Mouse (Mus musculus) cerebellum, adult 2 months (tissue): ENCODE measurements around the gene Egfl8. TPM values are rescaled to one million over a fixed set of nuclear protein-coding genes. Genes with fewer than 3 reads are reported as not detected.

Experiments used
- DNase-seq, 2 experiments: peaks; one replicate each; pipeline ENCODE4 v3.0.0; 2021
- H3K27ac ChIP-seq: fragments of 200-500 bp; 2 replicates; pipeline ENCODE4 v1.5.1; 2012; ENCODE audit warnings: low read length, control low read depth, inconsistent platforms; ENCODE audit not compliant: insufficient read depth
- H3K27me3 ChIP-seq: fragments of 200-500 bp; 2 replicates; pipeline ENCODE4 v1.6.1; 2012; ENCODE audit warnings: inconsistent platforms, mild to moderate bottlenecking, low read length, moderate library complexity; ENCODE audit not compliant: control insufficient read depth, insufficient read depth
- H3K4me1 ChIP-seq: fragments of 200-500 bp; 2 replicates; pipeline ENCODE4 v1.6.1; 2011; ENCODE audit warnings: low read length; ENCODE audit not compliant: control insufficient read depth, insufficient read depth
- H3K4me3 ChIP-seq: fragments of 200-500 bp; replicated peaks from 2 replicates; pipeline ENCODE3; 2011; ENCODE audit warnings: mild to moderate bottlenecking, low read depth, low read length, control low read depth; ENCODE audit not compliant: insufficient read depth
- CTCF ChIP-seq: fragments of 200-500 bp; IDR thresholded peaks from 2 replicates; pipeline ENCODE4 v1.5.1; 2011; ENCODE audit warnings: low read depth, mild to moderate bottlenecking, control low read depth, low read length, moderate library complexity, borderline replicate concordance; ENCODE audit not compliant: insufficient read depth
- POLR2A ChIP-seq: fragments of 200-500 bp; IDR thresholded peaks from 2 replicates; pipeline ENCODE4 v1.6.1; 2011; ENCODE audit warnings: low read length, control low read depth, borderline replicate concordance; ENCODE audit not compliant: insufficient read depth
- WGBS: fragments of 180-500 bp; shearing (Covaris S2); methylation state at CpG from one replicate; pipeline ENCODE4 v1.1.7; 2018; 5-methylcytosine and 5-hydroxymethylcytosine counted together
- polyA plus RNA-seq: library from polyadenylated mRNA; depleted of rRNA; stranded (reverse); fragments of >200 nt; gene quantifications from 2 replicates; pipeline ENCODE4 v1.2.3, GENCODE M21; 2012

Egfl8 gene
- polyA plus RNA-seq, 1 experiment, result 7.4 TPM

DNA sequence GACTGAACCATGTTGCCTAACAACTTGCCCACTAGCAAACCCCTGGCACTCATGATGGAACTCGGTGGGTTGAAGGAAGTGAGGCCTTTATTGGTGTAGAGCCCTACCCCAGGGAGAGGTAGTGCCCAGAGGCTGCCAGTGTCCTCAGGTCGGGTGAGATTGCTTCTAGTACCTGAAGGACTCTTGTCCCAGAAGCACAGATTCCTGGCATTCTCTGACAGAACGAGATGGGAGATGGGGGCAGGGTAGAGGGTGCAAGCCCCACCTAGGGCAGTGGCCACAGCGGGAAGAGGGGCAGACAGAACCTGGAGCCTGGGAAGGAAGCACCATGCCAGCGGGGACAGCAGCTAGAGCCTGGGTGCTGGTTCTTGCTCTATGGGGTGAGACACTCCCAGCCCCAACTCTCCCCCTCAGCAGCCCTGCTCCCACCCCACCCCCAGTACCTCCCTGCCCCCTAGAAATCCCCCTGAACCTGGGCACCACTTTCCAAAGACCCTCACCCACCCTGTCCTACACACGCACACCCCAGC, 18.1 kb downstream of the Egfl8 start, which contains the start of gene Ager:
Ager (plus strand) TSS at position 297 of the 530 bp plus-strand sequence.
- no peak for DNase-seq
- TF ChIP-seq CTCF, result no peak
- TF ChIP-seq POLR2A, result no peak

DNA sequence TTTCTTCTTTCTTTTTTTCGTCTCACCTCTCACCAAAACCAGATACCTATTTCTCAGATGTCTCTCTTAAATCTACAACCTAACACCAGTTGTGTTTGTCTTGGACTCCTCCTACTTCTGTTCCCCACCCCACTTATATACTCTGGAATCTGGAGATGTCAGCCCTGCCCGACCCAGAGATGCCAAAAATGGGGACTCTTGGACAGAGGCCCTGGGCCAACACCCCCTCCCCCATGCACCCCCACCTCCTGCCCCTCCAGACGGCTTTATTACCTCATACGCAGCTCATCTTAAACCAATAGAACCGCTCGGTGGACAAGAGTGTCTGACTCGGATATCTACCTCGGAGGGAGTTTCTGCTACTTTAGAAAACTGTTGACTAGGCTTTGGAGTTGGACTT, 19.7 kb downstream of the Egfl8 start:
- Histone ChIP-seq H3K4me3 (no peak overlapping the region), H3K27me3 (no peaks in the 10 kb centered on the region), H3K27ac (no peak overlapping the region), H3K4me1 (peaks cover 5% of the 10 kb centered on the region)
- WGBS, result 66% methylated on average over 8 of the region's 8 CpGs
- TF ChIP-seq POLR2A (no peak), CTCF (no peak)
- DNase-seq, result no peak

More for the DNA sequence above, 18.1 kb downstream of the Egfl8 start, which contains the start of gene Ager:
- Histone ChIP-seq H3K4me3 (no peak within 1 kb of the TSS), H3K27ac (no peak within 1 kb of the TSS), H3K27me3 (no peaks in the 10 kb centered on the region), H3K4me1 (no peaks in the 10 kb centered on the region; the same call in 1 of the 2 replicates)
- WGBS, result 25% methylated on average over 6 of the region's 6 CpGs

GRCm38 (mm10) chr17:34593752-34594525, 21.8 kb downstream of the Egfl8 start:
- peaks cover 15% of the 10 kb centered on the region for H3K4me1 ChIP-seq
- H3K4me3 ChIP-seq, result peak overlapping the region; percentile 95
- 40% methylated on average over 33 of the region's 34 CpGs for WGBS
- no peak overlapping the region for H3K27ac ChIP-seq
- no peaks in the 10 kb centered on the region for H3K27me3 ChIP-seq
- no peak for TF ChIP-seq CTCF
- no peak for TF ChIP-seq POLR2A
- DNase-seq, result peak; percentile 22 to 37

DNA sequence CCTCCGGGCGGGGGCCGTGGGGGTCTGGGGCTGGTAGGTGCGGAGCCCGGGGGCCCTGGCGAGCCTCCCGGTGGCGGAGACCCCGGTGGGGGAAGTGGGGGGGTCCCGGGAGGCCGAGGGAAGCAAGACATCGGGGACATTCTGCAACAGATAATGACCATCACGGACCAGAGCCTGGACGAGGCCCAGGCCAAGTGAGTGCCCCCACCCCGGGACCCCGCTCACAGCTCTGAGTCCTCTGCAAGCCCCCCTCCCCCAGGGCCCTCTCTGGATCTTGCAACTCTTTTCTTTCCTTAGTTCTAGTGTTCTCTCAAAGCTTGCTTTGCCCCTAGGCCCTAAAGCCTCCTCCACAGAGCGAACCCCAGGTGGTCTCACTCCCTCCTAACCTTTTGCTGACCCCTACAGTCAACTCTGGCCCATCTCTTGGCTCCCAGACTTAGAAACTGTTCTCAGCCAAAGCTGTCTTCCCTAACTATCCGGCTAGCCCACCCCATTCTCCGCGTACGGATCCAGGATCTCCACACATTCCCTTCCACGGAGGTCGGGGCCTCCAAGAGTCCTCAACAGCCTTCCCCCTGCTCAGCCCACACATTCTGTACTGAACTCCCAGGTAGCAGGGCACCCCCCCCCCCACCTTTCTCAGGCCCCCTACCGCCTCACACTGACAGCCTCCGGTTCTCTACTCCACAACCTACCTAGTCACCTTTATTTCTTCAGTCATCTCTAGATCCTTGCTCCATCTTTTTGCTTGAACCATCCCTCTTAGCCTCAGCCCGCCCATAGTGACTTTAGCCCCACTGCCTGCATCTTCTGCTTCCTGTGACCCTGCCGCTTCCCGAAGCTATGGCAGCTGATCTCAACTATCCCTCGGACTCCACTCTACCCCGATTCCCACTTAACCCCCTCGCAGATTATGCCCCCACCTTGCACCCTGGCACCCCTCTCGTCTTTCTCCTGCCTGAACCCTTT, 22.9 kb downstream of the Egfl8 start:
- WGBS, result under 1% methylated on average over 32 of the region's 32 CpGs
- DNase-seq, result peak; percentile 61 to 65
- Histone ChIP-seq H3K27ac (peak overlapping the region; percentile 76), H3K4me3 (peak overlapping the region; percentile 95), H3K27me3 (no peaks in the 10 kb centered on the region), H3K4me1 (peaks cover 20% of the 10 kb centered on the region)
- peak; percentile 27; the same call in 1 of the 2 replicates for TF ChIP-seq POLR2A
- no peak for TF ChIP-seq CTCF

- 0% methylated on average over 23 of the region's 35 CpGs for WGBS
- Histone ChIP-seq H3K4me1 (peaks cover 20% of the 10 kb centered on the region), H3K4me3 (peak overlapping the region; percentile 95), H3K27me3 (no peaks in the 10 kb centered on the region), H3K27ac (peak overlapping the region; percentile 99)
- TF ChIP-seq POLR2A, result peak; percentile 66; the same call in 1 of the 2 replicates
- TF ChIP-seq CTCF, result no peak
- DNase-seq, result peak; percentile 81 to 86
Observed at GRCm38 (mm10) chr17:34591994-34592375, 23.8 kb downstream of the Egfl8 start.

GRCm38 (mm10) chr17:34591029-34591993, 24.5 kb downstream of the Egfl8 start, which contains the start of gene Pbx2:
Pbx2 (plus strand) TSS chr17:34591266.
- no peaks in the 10 kb centered on the region for H3K27me3 ChIP-seq
- TF ChIP-seq POLR2A (no peak), CTCF (no peak)
- H3K27ac ChIP-seq, result peak within 1 kb of the TSS; percentile 99
- H3K4me3 ChIP-seq, result peak within 1 kb of the TSS; percentile 95
- WGBS, result 6% methylated on average over 21 of the region's 21 CpGs
- DNase-seq, result peak; percentile 35 to 43
- H3K4me1 ChIP-seq, result peaks cover 21% of the 10 kb centered on the region
